Mouse (Mus musculus) heart, embryonic 12.5 days (tissue): ENCODE data around the gene Gcnt3. TPM values are rescaled to one million over a fixed set of nuclear protein-coding genes. Genes with fewer than 3 reads are reported as not detected.

Experiments used
- ATAC-seq: fragments of 200-750 bp; cut with Nextera tagmentation; 2 replicates; pipeline ENCODE4 v1.8.0; 2017; ENCODE audit warnings: moderate TSS enrichment, moderate library complexity; ENCODE audit not compliant: insufficient number of reproducible peaks, low FRiP score
- H3K27ac ChIP-seq: fragments of 300-500 bp; sonication (generic); 2 replicates; pipeline ENCODE4 v1.5.1; 2016; ENCODE audit warnings: mild to moderate bottlenecking, moderate library complexity; ENCODE audit not compliant: poor library complexity, severe bottlenecking
- H3K27me3 ChIP-seq: fragments of 300-500 bp; sonication (generic); replicated peaks from 2 replicates; pipeline ENCODE4 v1.6.1; 2016; ENCODE audit warnings: mild to moderate bottlenecking, moderate library complexity
- H3K36me3 ChIP-seq: fragments of 300-500 bp; sonication (generic); 2 replicates; pipeline ENCODE4 v1.6.1; 2016; ENCODE audit warnings: mild to moderate bottlenecking, moderate library complexity
- H3K4me1 ChIP-seq: fragments of 300-500 bp; sonication (generic); replicated peaks from 2 replicates; pipeline ENCODE4 v1.6.1; 2016; ENCODE audit warnings: mild to moderate bottlenecking
- H3K4me2 ChIP-seq: fragments of 300-500 bp; sonication (generic); 2 replicates; pipeline ENCODE4 v1.6.1; 2016; ENCODE audit warnings: mild to moderate bottlenecking, moderate library complexity
- H3K4me3 ChIP-seq: fragments of 300-500 bp; sonication (generic); 2 replicates; pipeline ENCODE4 v1.5.1; 2016; ENCODE audit warnings: mild to moderate bottlenecking
- H3K9ac ChIP-seq: fragments of 300-500 bp; sonication (generic); 2 replicates; pipeline ENCODE4 v1.6.1; 2016; ENCODE audit warnings: mild to moderate bottlenecking, moderate library complexity
- H3K9me3 ChIP-seq: fragments of 300-500 bp; sonication (generic); replicated peaks from 2 replicates; pipeline ENCODE4 v1.6.1; 2016; ENCODE audit warnings: mild to moderate bottlenecking, moderate library complexity
- WGBS: fragments of 180-500 bp; shearing (Covaris S2); methylation state at CpG from one replicate; pipeline ENCODE4 v1.1.7; 2016; 5-methylcytosine and 5-hydroxymethylcytosine counted together
- polyA plus RNA-seq: library from polyadenylated mRNA; unstranded; fragments of >200 nt; fragmentation: Nextera tagmentation; extraction: Ambion mirVana; gene quantifications from 2 replicates; pipeline ENCODE4 v1.2.1, GENCODE M21; 2016

Gcnt3 gene
- polyA plus RNA-seq, 1 experiment from 2014 or later = not detected

GRCm38 (mm10) chr9:70072387-70072786, 34.5 kb upstream of the Gcnt3 start:
- Histone ChIP-seq H3K4me3 (no peak overlapping the region), H3K27ac (no peak overlapping the region), H3K9me3 (no peaks in the 10 kb centered on the region), H3K4me2 (no peak overlapping the region), H3K4me1 (peaks cover 8% of the 10 kb centered on the region; the same call in 1 of the 2 replicates), H3K36me3 (no peaks in the 10 kb centered on the region), H3K9ac (no peak overlapping the region), H3K27me3 (peaks cover 6% of the 10 kb centered on the region; the same call in 1 of the 2 replicates)
- WGBS = 69% methylated on average over 8 of the region's 8 CpGs
- no peak for ATAC-seq

DNA sequence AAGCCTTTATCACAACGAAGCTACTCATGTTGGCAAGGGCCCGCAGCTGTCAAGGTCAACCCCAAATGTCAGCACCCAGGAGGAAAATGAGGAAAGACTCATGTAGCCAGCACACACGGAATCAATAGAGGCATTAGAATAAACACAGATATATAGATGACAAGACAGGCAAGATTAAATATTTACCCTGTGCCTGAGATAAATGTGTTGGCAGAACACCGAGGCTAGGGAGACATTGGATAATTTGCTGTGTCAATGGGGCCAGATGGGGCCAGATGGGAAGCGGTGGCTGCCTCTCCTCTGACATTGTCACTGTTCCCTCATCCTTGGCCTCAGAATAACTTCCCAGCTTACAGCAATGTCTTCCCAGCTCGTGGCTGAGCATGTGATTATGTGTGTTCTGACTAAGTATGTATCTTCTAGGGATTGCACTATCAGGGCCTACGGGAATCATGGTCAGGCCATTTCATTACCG, 32.1 kb upstream of the Gcnt3 start:
- Histone ChIP-seq H3K4me2 (no peak overlapping the region), H3K9me3 (no peaks in the 10 kb centered on the region), H3K4me1 (peaks cover 8% of the 10 kb centered on the region; the same call in 1 of the 2 replicates), H3K9ac (no peak overlapping the region), H3K4me3 (no peak overlapping the region), H3K27ac (no peak overlapping the region), H3K27me3 (no peaks in the 10 kb centered on the region), H3K36me3 (no peaks in the 10 kb centered on the region)
- no peak for ATAC-seq
- 61% methylated on average over 8 of the region's 8 CpGs for WGBS

- H3K4me3 ChIP-seq = no peak overlapping the region
- H3K27me3 ChIP-seq = no peaks in the 10 kb centered on the region
- H3K4me2 ChIP-seq = no peak overlapping the region
- ATAC-seq = no peak
- H3K9me3 ChIP-seq = no peaks in the 10 kb centered on the region
- peaks cover 8% of the 10 kb centered on the region; the same call in 1 of the 2 replicates for H3K4me1 ChIP-seq
- no peak overlapping the region for H3K9ac ChIP-seq
- no peak overlapping the region for H3K27ac ChIP-seq
- whole genome bisulfite sequencing = 85% methylated on average over 3 of the region's 3 CpGs
- no peaks in the 10 kb centered on the region for H3K36me3 ChIP-seq
Measured at GRCm38 (mm10) chr9:70067497-70067896, 29.6 kb upstream of the Gcnt3 start.

DNA sequence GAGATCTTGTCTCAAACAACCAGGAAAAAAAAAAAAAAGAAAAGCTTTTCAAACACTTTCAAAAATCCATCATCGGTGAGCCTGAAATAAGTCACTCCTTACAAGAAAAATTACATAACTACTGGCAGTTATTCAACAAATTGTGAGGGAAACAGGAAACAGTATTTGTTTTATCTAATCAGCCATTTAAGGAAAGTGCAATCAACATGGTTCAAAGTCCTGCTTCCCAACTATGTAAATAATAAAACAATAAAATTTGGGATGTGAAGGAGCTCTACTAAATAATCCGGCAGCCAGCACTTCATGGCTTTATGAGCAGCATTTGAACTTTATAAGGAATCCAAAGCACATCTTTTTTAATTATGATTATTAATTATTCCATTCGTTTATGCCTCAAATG, 24.1 kb upstream of the Gcnt3 start:
- no peaks in the 10 kb centered on the region for H3K9me3 ChIP-seq
- no peak overlapping the region for H3K9ac ChIP-seq
- no peak for ATAC-seq
- no peak overlapping the region for H3K27ac ChIP-seq
- H3K27me3 ChIP-seq = no peaks in the 10 kb centered on the region
- WGBS = 76% methylated on average over 3 of the region's 3 CpGs
- H3K4me3 ChIP-seq = no peak overlapping the region
- H3K36me3 ChIP-seq = no peaks in the 10 kb centered on the region
- H3K4me1 ChIP-seq = no peaks in the 10 kb centered on the region
- no peak overlapping the region for H3K4me2 ChIP-seq

DNA sequence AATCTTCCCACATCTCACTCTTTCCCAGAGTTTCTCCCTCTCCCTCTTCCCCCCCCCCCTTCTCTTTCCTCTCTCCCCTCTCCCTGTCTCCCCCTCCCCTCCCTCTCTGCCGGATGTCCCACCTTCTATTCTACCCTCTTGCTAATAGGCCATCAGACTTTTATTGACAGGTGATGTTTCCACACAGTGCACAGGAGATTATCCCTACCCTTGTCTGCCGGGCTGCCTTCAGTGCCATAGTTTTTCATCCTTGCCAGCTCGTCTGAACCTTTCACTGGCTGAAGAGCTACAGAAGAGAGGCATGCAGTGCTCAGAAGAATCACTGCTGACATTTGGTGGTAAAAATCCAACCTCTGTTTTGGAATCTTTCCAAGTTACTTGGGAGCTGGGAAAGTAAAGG, 15.5 kb upstream of the Gcnt3 start:
- no peak overlapping the region for H3K4me2 ChIP-seq
- WGBS = 44% methylated on average over 3 of the region's 3 CpGs
- peaks cover 15% of the 10 kb centered on the region for H3K4me1 ChIP-seq
- no peaks in the 10 kb centered on the region for H3K36me3 ChIP-seq
- no peaks in the 10 kb centered on the region for H3K9me3 ChIP-seq
- no peak overlapping the region for H3K4me3 ChIP-seq
- ATAC-seq = no peak
- H3K9ac ChIP-seq = no peak overlapping the region
- no peak overlapping the region for H3K27ac ChIP-seq
- H3K27me3 ChIP-seq = no peaks in the 10 kb centered on the region

GRCm38 (mm10) chr9:70052730-70053129, 14.8 kb upstream of the Gcnt3 start:
- no peaks in the 10 kb centered on the region for H3K27me3 ChIP-seq
- no peak overlapping the region for H3K9ac ChIP-seq
- no peak overlapping the region for H3K4me3 ChIP-seq
- peaks cover 18% of the 10 kb centered on the region for H3K4me1 ChIP-seq
- no peak overlapping the region for H3K27ac ChIP-seq
- H3K9me3 ChIP-seq = no peaks in the 10 kb centered on the region
- ATAC-seq = no peak
- H3K36me3 ChIP-seq = no peaks in the 10 kb centered on the region
- no peak overlapping the region for H3K4me2 ChIP-seq
- WGBS = 72% methylated on average over 3 of the region's 3 CpGs

DNA sequence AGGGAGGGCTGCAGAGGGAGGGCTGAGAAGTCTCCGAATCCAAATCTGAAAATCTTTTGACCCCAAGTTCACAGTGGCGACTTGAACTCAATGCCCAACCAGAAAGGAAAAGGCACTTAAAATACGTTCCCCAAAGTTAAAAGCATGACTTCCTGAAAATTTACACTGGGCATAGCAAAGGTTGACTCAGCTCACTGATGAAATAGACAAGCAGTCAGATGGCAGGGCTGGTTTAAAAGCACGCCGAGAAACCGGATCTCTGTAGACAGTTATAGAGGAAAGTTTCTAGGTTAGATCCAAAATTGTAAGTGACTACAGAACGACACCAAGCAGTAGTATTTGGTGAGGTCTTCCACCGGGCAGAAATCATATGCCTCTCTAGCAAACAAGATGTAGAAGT, 12.0 kb upstream of the Gcnt3 start:
- Histone ChIP-seq H3K36me3 (no peaks in the 10 kb centered on the region), H3K27ac (no peak overlapping the region), H3K4me3 (no peak overlapping the region), H3K4me1 (peaks cover 24% of the 10 kb centered on the region), H3K27me3 (no peaks in the 10 kb centered on the region), H3K4me2 (peak overlapping the region; percentile 18; the same call in 1 of the 2 replicates), H3K9ac (no peak overlapping the region), H3K9me3 (no peaks in the 10 kb centered on the region)
- WGBS = 49% methylated on average over 8 of the region's 8 CpGs
- ATAC-seq = no peak

DNA sequence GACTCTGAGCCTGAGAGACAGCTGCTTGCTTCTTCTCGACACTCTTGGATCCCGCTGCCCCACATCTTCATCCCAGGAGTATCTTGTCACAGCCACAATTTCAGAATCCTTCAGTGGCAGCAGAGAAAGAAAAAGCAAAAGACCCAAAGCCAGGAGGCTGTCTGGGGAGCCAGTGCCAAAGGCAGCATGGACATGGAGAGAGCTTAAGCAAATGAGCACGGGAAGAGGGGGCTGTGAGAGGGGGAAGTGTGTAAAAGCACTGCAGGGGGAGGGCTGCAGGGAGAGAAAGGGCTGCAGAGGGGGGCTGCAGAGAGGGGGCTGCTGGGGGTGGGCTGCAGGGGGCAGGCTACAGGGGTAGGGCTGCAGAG, 11.5 kb upstream of the Gcnt3 start:
- Histone ChIP-seq H3K9me3 (no peaks in the 10 kb centered on the region), H3K36me3 (no peaks in the 10 kb centered on the region), H3K4me1 (peaks cover 24% of the 10 kb centered on the region), H3K4me3 (no peak overlapping the region), H3K9ac (no peak overlapping the region), H3K4me2 (peak overlapping the region; percentile 18; the same call in 1 of the 2 replicates), H3K27ac (no peak overlapping the region), H3K27me3 (no peaks in the 10 kb centered on the region)
- 30% methylated on average over 3 of the region's 3 CpGs for WGBS
- no peak for ATAC-seq

DNA sequence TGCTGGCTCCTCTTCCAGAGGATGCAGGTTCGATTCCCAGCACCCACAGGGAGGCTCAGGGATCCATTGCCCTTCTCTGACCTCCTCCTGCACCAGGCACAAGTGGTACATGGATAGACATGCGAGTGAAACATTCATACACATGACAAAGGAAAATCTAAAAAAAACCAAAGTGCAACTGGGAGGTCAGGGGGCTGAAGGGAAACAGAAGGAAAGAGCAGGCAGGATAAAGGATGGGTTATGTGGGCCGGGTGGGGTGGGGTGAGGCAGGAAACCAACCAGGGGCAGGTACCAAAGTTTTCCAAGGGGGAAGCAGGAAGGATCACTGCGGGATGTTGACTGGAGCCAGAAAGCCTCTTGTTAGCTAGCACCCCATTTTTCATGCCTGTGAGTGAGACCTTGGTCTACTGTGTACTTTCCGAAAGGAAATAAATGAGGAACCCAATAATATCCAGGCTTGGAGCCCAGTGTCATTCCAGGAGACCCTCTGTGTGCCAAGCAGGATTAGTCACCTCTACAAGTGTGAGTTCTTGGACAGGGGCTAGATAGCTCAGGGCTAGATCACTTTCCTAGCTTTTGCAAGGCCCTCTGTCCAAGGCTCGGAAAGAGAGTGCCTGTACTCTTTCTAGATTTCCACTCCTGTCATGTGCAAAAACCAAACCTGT, 11.0 kb upstream of the Gcnt3 start:
- no peak overlapping the region for H3K9ac ChIP-seq
- H3K4me3 ChIP-seq = no peak overlapping the region
- H3K36me3 ChIP-seq = no peaks in the 10 kb centered on the region
- ATAC-seq = no peak
- H3K4me1 ChIP-seq = peaks cover 24% of the 10 kb centered on the region
- WGBS = 52% methylated on average over 6 of the region's 6 CpGs
- H3K27me3 ChIP-seq = no peaks in the 10 kb centered on the region
- H3K4me2 ChIP-seq = no peak overlapping the region
- H3K27ac ChIP-seq = no peak overlapping the region
- H3K9me3 ChIP-seq = no peaks in the 10 kb centered on the region

- WGBS = 53% methylated on average over 5 of the region's 5 CpGs
- Histone ChIP-seq H3K9ac (no peak overlapping the region), H3K4me2 (no peak overlapping the region), H3K9me3 (no peaks in the 10 kb centered on the region), H3K27me3 (no peaks in the 10 kb centered on the region), H3K27ac (no peak overlapping the region), H3K36me3 (no peaks in the 10 kb centered on the region), H3K4me1 (peaks cover 24% of the 10 kb centered on the region), H3K4me3 (no peak overlapping the region)
- ATAC-seq = no peak
Measured at GRCm38 (mm10) chr9:70048280-70048679, 10.4 kb upstream of the Gcnt3 start.

DNA sequence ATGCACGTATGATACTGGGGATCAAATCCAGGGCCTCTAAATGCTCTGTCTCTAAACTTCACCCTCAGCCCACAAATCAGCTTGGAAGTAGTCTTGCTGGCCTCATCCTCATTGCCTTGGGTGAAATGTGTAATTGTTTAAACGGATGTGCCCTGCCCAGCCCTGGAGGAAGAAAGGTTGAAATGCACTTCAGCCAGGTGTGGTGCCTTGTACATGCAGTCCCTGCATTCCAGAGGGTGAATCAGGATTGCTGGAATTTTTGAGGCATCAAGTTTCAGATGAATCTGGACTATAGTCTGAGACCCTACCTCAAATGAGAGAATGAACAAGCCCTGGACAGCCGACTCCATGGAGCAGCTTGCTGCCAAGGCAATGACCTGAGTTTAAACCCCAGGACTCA, 10.0 kb upstream of the Gcnt3 start:
- H3K9ac ChIP-seq = no peak overlapping the region
- H3K4me1 ChIP-seq = peaks cover 24% of the 10 kb centered on the region
- no peak for ATAC-seq
- no peak overlapping the region for H3K4me2 ChIP-seq
- H3K9me3 ChIP-seq = no peaks in the 10 kb centered on the region
- no peak overlapping the region for H3K27ac ChIP-seq
- H3K27me3 ChIP-seq = no peaks in the 10 kb centered on the region
- H3K4me3 ChIP-seq = no peak overlapping the region
- no peaks in the 10 kb centered on the region for H3K36me3 ChIP-seq
- WGBS = 58% methylated on average over 3 of the region's 3 CpGs

- H3K27ac ChIP-seq = no peak overlapping the region
- 37% methylated on average over 6 of the region's 6 CpGs for WGBS
- no peaks in the 10 kb centered on the region for H3K9me3 ChIP-seq
Measured at GRCm38 (mm10) chr9:70046255-70046654, 8.4 kb upstream of the Gcnt3 start.

More at GRCm38 (mm10) chr9:70046255-70046654, 8.4 kb upstream of the Gcnt3 start:
- no peak overlapping the region for H3K4me3 ChIP-seq
- no peaks in the 10 kb centered on the region for H3K36me3 ChIP-seq
- no peaks in the 10 kb centered on the region for H3K27me3 ChIP-seq
- peaks cover 24% of the 10 kb centered on the region for H3K4me1 ChIP-seq
- H3K9ac ChIP-seq = no peak overlapping the region
- no peak for ATAC-seq
- no peak overlapping the region for H3K4me2 ChIP-seq
